Mouse (Mus musculus): ENCODE data around the gene Sipa1l1. TPM values are rescaled to one million over a fixed set of nuclear protein-coding genes. Genes with fewer than 3 reads are reported as not detected.
A peak's percentile ranks its signal among the peaks of the same experiment; 100 is the strongest.

Sipa1l1 gene
- polyA plus RNA-seq, 1 experiment, result 50.5 TPM

GRCm38 (mm10) chr12:82245219-82245618 is 76.1 kb downstream of the Sipa1l1 start:
- no peak overlapping the region for H3K4me3 ChIP-seq (ENCODE audit: insufficient read depth, low read depth, low read length)
- WGBS, result 88% methylated on average over 6 of the region's 6 CpGs
- H3K27ac ChIP-seq (ENCODE audit: insufficient read depth, low read depth, low read length), result no peak overlapping the region
- TF ChIP-seq CTCF (IDR thresholded peaks at IDR 0.05; ENCODE audit: insufficient read depth, low read depth, low read length), result no peak
- H3K4me1 ChIP-seq (ENCODE audit: control insufficient read depth, insufficient read depth, low read length), result peaks cover 8% of the 10 kb centered on the region; the same call in 1 of the 2 replicates

- whole genome bisulfite sequencing, result 66% methylated on average over 3 of the region's 3 CpGs
Measured at GRCm38 (mm10) chr12:82246422-82246821, 77.3 kb downstream of the Sipa1l1 start.

GRCm38 (mm10) chr12:82247371-82248258 is 78.5 kb downstream of the Sipa1l1 start:
- Histone ChIP-seq H3K4me1 (ENCODE audit: control insufficient read depth, insufficient read depth, low read length) (peaks cover 8% of the 10 kb centered on the region; the same call in 1 of the 2 replicates), H3K4me3 (ENCODE audit: insufficient read depth, low read depth, low read length) (no peak overlapping the region), H3K27ac (ENCODE audit: insufficient read depth, low read depth, low read length) (no peak overlapping the region)
- TF ChIP-seq POLR2A (IDR thresholded peaks at IDR 0.05; ENCODE audit: insufficient read depth, low read depth, low read length) (no peak), CTCF (IDR thresholded peaks at IDR 0.05; ENCODE audit: insufficient read depth, low read depth, low read length) (no peak)
- 91% methylated on average over 14 of the region's 14 CpGs for WGBS

More at GRCm38 (mm10) chr12:82246422-82246821, 77.3 kb downstream of the Sipa1l1 start:
- TF ChIP-seq CTCF (IDR thresholded peaks at IDR 0.05; ENCODE audit: insufficient read depth, low read depth, low read length), result no peak
- no peak for TF ChIP-seq POLR2A (IDR thresholded peaks at IDR 0.05; ENCODE audit: insufficient read depth, low read depth, low read length)
- Histone ChIP-seq H3K27ac (ENCODE audit: insufficient read depth, low read depth, low read length) (no peak overlapping the region), H3K4me1 (ENCODE audit: control insufficient read depth, insufficient read depth, low read length) (peaks cover 8% of the 10 kb centered on the region; the same call in 1 of the 2 replicates), H3K4me3 (ENCODE audit: insufficient read depth, low read depth, low read length) (no peak overlapping the region)

DNA sequence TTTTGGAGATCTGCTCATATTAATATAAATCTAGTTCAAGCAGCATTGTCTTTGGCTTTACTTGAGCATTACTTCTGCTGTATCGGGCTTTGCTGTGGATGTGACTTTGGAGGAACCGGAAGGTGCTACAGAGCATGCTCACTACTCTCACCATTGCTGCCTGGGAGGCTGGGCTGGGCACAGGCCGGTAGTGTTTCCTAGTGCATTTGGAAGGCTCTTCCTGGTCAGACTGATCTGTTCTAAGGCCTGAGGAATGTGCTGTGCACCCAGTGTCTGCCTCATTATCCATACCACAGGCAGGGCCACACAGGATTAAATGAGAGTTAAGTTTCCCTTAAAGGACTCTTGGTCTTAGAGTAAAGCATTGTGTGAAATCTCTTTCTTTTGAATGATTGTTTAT is 79.4 kb downstream of the Sipa1l1 start:
- 78% methylated on average over 3 of the region's 3 CpGs for WGBS
- Histone ChIP-seq H3K4me1 (ENCODE audit: control insufficient read depth, insufficient read depth, low read length) (peaks cover 8% of the 10 kb centered on the region; the same call in 1 of the 2 replicates), H3K4me3 (ENCODE audit: insufficient read depth, low read depth, low read length) (no peak overlapping the region), H3K27ac (ENCODE audit: insufficient read depth, low read depth, low read length) (no peak overlapping the region)
- TF ChIP-seq POLR2A (IDR thresholded peaks at IDR 0.05; ENCODE audit: insufficient read depth, low read depth, low read length), result no peak

DNA sequence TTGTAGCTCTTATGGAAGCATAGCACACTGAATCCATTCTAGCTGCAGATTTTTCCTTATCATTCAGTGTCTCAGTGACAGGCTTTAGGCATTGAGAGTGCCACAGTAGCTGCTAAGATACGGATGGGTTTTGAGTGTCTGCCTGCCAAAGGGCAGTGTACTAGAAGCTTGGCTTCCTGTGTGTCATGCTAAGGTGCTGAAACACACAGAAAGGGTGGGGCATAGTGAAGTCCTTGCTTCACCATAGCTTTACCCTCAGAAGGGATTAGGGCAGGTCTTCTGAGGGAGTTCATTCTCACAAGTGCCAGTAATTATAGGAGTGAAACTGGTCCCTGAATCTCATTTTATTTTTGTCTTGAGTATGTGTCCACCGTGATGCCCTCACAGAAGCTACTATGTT is 82.2 kb downstream of the Sipa1l1 start:
- H3K4me3 ChIP-seq (ENCODE audit: insufficient read depth, low read depth, low read length), result no peak overlapping the region
- TF ChIP-seq POLR2A (IDR thresholded peaks at IDR 0.05; ENCODE audit: insufficient read depth, low read depth, low read length), result no peak
- no peak for TF ChIP-seq CTCF (IDR thresholded peaks at IDR 0.05; ENCODE audit: insufficient read depth, low read depth, low read length)
- H3K4me1 ChIP-seq (ENCODE audit: control insufficient read depth, insufficient read depth, low read length), result peaks cover 18% of the 10 kb centered on the region
- no peak overlapping the region for H3K27ac ChIP-seq (ENCODE audit: insufficient read depth, low read depth, low read length)
- 80% methylated on average over 2 of the region's 2 CpGs for WGBS

GRCm38 (mm10) chr12:82254076-82254475 is 85.0 kb downstream of the Sipa1l1 start:
- H3K27ac ChIP-seq (ENCODE audit: insufficient read depth, low read depth, low read length), result peak overlapping the region; percentile 56; the same call in 1 of the 2 replicates

DNA sequence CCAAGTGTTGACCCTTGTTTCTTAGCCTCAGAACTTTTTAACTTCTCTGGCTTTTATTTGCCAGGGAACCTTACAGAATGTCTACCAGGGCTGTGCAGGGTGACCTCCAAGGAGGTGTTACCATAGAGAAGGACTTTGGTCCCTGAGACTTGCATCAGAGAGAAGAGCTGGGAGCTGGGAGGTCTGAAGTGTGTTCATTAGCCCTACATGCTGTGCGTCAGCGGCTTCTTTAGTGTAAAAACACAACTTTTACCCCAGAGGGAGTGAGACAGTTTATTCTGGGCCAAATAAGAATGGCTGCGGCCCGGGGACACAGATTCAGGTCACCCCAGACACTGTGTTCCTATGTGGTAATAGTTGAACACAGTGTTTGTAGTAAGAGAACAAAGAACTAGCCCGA is 86.9 kb downstream of the Sipa1l1 start:
- 68% methylated on average over 5 of the region's 5 CpGs for WGBS
- TF ChIP-seq POLR2A (IDR thresholded peaks at IDR 0.05; ENCODE audit: insufficient read depth, low read depth, low read length) (no peak), CTCF (IDR thresholded peaks at IDR 0.05; ENCODE audit: insufficient read depth, low read depth, low read length) (no peak)
- no peak overlapping the region for H3K27ac ChIP-seq (ENCODE audit: insufficient read depth, low read depth, low read length)
- H3K4me3 ChIP-seq (ENCODE audit: insufficient read depth, low read depth, low read length), result no peak overlapping the region
- peaks cover 16% of the 10 kb centered on the region for H3K4me1 ChIP-seq (ENCODE audit: control insufficient read depth, insufficient read depth, low read length)

More at GRCm38 (mm10) chr12:82254076-82254475, 85.0 kb downstream of the Sipa1l1 start:
- WGBS, result 8% methylated on average over 5 of the region's 5 CpGs
- TF ChIP-seq CTCF (IDR thresholded peaks at IDR 0.05; ENCODE audit: insufficient read depth, low read depth, low read length) (no peak), POLR2A (IDR thresholded peaks at IDR 0.05; ENCODE audit: insufficient read depth, low read depth, low read length) (no peak)
- Histone ChIP-seq H3K4me3 (ENCODE audit: insufficient read depth, low read depth, low read length) (no peak overlapping the region), H3K4me1 (ENCODE audit: control insufficient read depth, insufficient read depth, low read length) (peaks cover 17% of the 10 kb centered on the region)

- Histone ChIP-seq H3K4me3 (ENCODE audit: insufficient read depth, low read depth, low read length) (no peak overlapping the region), H3K4me1 (ENCODE audit: control insufficient read depth, insufficient read depth, low read length) (peaks cover 16% of the 10 kb centered on the region), H3K27ac (ENCODE audit: insufficient read depth, low read depth, low read length) (no peak overlapping the region)
- TF ChIP-seq CTCF (IDR thresholded peaks at IDR 0.05; ENCODE audit: insufficient read depth, low read depth, low read length) (no peak), POLR2A (IDR thresholded peaks at IDR 0.05; ENCODE audit: insufficient read depth, low read depth, low read length) (no peak)
- WGBS, result 88% methylated on average over 6 of the region's 6 CpGs
Measured at GRCm38 (mm10) chr12:82256921-82257500, 87.9 kb downstream of the Sipa1l1 start.
